Mouse (Mus musculus) myocyte (in vitro differentiated cells): ENCODE results near the gene Cdhr1.

Experiments used
- CEBPB ChIP-seq: IDR thresholded peaks from 2 replicates; pipeline ENCODE4 v1.6.1; 2011; ENCODE audit warnings: mild to moderate bottlenecking, moderate library complexity; ENCODE audit not compliant: poor library complexity, insufficient read depth, severe bottlenecking
- E2F4 ChIP-seq: IDR thresholded peaks from one replicate; pipeline ENCODE4 v1.6.1; 2011; ENCODE audit warnings: mild to moderate bottlenecking, control low read depth, moderate library complexity; ENCODE audit not compliant: insufficient read depth
- MAX ChIP-seq: IDR thresholded peaks from one replicate; pipeline ENCODE4 v1.6.1; 2011; ENCODE audit warnings: low read depth, mild to moderate bottlenecking, control low read depth
- MYOD1 ChIP-seq, 3 experiments: IDR thresholded peaks; one replicate each; pipeline ENCODE4 v1.6.1; 2011; ENCODE audit warnings: control low read depth in 2 of 3, low read depth in 2 of 3, mild to moderate bottlenecking in 2 of 3, moderate library complexity in 1 of 3; ENCODE audit not compliant: insufficient read length in 2 of 3, control insufficient read depth in 1 of 3
- MYOG ChIP-seq, 3 experiments: IDR thresholded peaks; one replicate each; pipeline ENCODE4 v1.6.1; 2011; ENCODE audit warnings: control low read depth in 2 of 3, low read depth in 2 of 3, mild to moderate bottlenecking in 2 of 3; ENCODE audit not compliant: insufficient read length in 2 of 3, control insufficient read depth in 1 of 3, insufficient read depth in 1 of 3
- POLR2A ChIP-seq: IDR thresholded peaks from one replicate; pipeline ENCODE4 v1.6.1; 2011; ENCODE audit warnings: low read depth, mild to moderate bottlenecking, control low read depth, moderate library complexity; ENCODE audit not compliant: insufficient read length
- POLR2AphosphoS2 ChIP-seq: IDR thresholded peaks from one replicate; pipeline ENCODE4 v1.6.1; 2011; ENCODE audit warnings: low read depth, control low read depth; ENCODE audit not compliant: insufficient read length
- REST ChIP-seq: IDR thresholded peaks from one replicate; pipeline ENCODE4 v1.6.1; 2011; ENCODE audit warnings: mild to moderate bottlenecking, control low read depth, moderate library complexity; ENCODE audit not compliant: insufficient read depth, insufficient read length
- SRF ChIP-seq: IDR thresholded peaks from one replicate; pipeline ENCODE4 v1.6.1; 2011; ENCODE audit warnings: low read depth; ENCODE audit not compliant: control insufficient read depth, insufficient read length
- TCF12 ChIP-seq: IDR thresholded peaks from one replicate; pipeline ENCODE4 v1.6.1; 2011; ENCODE audit warnings: mild to moderate bottlenecking, control low read depth; ENCODE audit not compliant: poor library complexity, insufficient read depth, severe bottlenecking
- TCF3 ChIP-seq: IDR thresholded peaks from one replicate; pipeline ENCODE4 v1.6.1; 2011; ENCODE audit warnings: low read depth, control low read depth; ENCODE audit not compliant: insufficient read length
- USF1 ChIP-seq: IDR thresholded peaks from one replicate; pipeline ENCODE4 v1.6.1; 2011; ENCODE audit warnings: low read depth, mild to moderate bottlenecking, control low read depth, moderate library complexity

DNA sequence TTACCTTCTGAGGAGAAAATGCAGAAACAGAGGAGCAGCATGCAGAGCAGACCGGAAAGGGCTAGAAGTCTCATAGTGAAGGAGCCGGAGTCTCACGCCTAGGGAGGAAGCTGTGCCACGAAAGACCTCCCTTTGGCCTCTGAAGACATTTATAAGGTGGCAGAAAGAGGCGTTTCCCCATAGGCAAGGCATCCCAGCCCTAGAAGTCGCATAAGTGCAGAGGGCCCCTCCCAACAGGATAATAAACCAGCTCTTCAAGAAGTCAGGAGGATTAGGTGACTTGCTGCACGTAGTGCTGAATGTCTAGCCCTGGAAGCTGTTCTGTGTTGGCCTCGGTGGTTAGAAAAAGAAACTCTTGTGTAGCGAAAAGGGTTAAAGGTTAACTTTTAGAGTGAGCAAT, 11.8 kb upstream of the Cdhr1 start:
- TF ChIP-seq POLR2A (no peak), MYOG (IDR thresholded peaks at IDR 0.05; ENCODE audit: control insufficient read depth in 1 of 3, insufficient read depth in 1 of 3, insufficient read length in 2 of 3, low read depth in 2 of 3) (no peak), TCF12 (no peak), USF1 (no peak), E2F4 (no peak), CEBPB (no peak), TCF3 (no peak), POLR2AphosphoS2 (no peak), MYOD1 (IDR thresholded peaks at IDR 0.05; ENCODE audit: control insufficient read depth in 1 of 3, insufficient read length in 2 of 3, low read depth in 2 of 3) (no peak), MAX (no peak), SRF (no peak), REST (no peak)
